Mouse (Mus musculus) heart, adult 2 months (tissue): ENCODE data around the gene Cdc42ep4.

Experiments
- CTCF ChIP-seq: fragments of 200-600 bp; IDR thresholded peaks from 2 replicates; pipeline ENCODE4 v1.8.1; 2022; ENCODE audit warnings: antibody characterized with exemption, mild to moderate bottlenecking, moderate library complexity
- POLR2A ChIP-seq: fragments of 200-500 bp; IDR thresholded peaks from 2 replicates; pipeline ENCODE4 v1.6.1; 2011; ENCODE audit warnings: mild to moderate bottlenecking, low read depth, low read length, control low read depth; ENCODE audit not compliant: insufficient read depth

DNA sequence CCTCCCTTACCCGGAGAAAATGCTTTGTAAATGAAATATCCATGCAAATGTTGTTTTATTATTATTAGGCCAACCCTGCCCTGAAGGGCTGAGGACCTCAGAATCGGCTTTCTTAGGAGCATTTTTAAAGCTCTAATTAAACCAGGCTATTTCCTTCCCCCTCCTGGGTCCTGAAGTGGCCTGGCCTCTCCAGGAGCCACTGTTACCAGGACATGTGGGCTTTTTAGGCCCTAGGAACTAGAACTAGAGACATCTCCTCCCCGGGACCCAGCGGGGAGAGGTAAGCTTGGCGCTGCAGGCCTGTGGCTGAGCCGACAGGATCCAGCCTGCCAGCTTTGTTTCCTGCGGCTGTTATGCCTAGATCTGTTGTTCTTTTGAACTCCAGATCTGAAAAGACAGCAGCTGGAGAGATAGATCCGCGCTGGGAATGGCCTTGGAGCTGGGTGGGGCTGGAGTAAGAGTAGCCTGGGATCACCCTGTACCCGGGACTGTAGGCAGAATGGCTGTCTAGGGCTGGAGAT lies 41.4 kb downstream of the Cdc42ep4 start:
- TF ChIP-seq POLR2A (no peak), CTCF (no peak)
